Mouse (Mus musculus) midbrain, embryonic 10.5 days (tissue): Measurements from ENCODE around the gene Gm5934. TPM values are rescaled to one million over a fixed set of nuclear protein-coding genes. Genes with fewer than 3 reads are reported as not detected.
"Not testable (repeated sequence)": the region's sequence is repeated elsewhere in the genome, so short reads cannot be mapped to it uniquely, and the experiment has no call there.

Experiments
- DNase-seq: peaks from one replicate; pipeline ENCODE4 v3.0.0-alpha.2; 2017; ENCODE audit warnings: low spot score
- H3K27ac ChIP-seq: fragments of 300-500 bp; sonication (generic); replicated peaks from 2 replicates; pipeline ENCODE4 v1.5.1; 2016; ENCODE audit warnings: mild to moderate bottlenecking
- H3K27me3 ChIP-seq: fragments of 300-500 bp; sonication (generic); 2 replicates; pipeline ENCODE4 v1.6.1; 2016; ENCODE audit warnings: low read depth, mild to moderate bottlenecking; ENCODE audit not compliant: poor library complexity, severe bottlenecking
- H3K36me3 ChIP-seq: fragments of 300-500 bp; sonication (generic); 2 replicates; pipeline ENCODE4 v1.6.1; 2016; ENCODE audit warnings: mild to moderate bottlenecking, moderate library complexity
- H3K4me1 ChIP-seq: fragments of 300-500 bp; sonication (generic); 2 replicates; pipeline ENCODE4 v1.6.1; 2016
- H3K4me3 ChIP-seq: fragments of 300-500 bp; sonication (generic); 2 replicates; pipeline ENCODE4 v1.5.1; 2016; ENCODE audit warnings: mild to moderate bottlenecking, moderate library complexity
- H3K9me3 ChIP-seq: fragments of 300-500 bp; sonication (generic); replicated peaks from 2 replicates; pipeline ENCODE4 v1.6.1; 2016; ENCODE audit warnings: mild to moderate bottlenecking
- WGBS: fragments of 180-500 bp; shearing (Covaris S2); methylation state at CpG from one replicate; pipeline ENCODE4 v1.1.7; 2016; 5-methylcytosine and 5-hydroxymethylcytosine counted together
- polyA plus RNA-seq: library from polyadenylated mRNA; unstranded; fragments of >200 nt; fragmentation: Nextera tagmentation; extraction: Ambion mirVana; gene quantifications from 2 replicates; pipeline ENCODE4 v1.2.1, GENCODE M21; 2016

Gene Gm5934
- not detected in 2 replicates for polyA plus RNA-seq

DNA sequence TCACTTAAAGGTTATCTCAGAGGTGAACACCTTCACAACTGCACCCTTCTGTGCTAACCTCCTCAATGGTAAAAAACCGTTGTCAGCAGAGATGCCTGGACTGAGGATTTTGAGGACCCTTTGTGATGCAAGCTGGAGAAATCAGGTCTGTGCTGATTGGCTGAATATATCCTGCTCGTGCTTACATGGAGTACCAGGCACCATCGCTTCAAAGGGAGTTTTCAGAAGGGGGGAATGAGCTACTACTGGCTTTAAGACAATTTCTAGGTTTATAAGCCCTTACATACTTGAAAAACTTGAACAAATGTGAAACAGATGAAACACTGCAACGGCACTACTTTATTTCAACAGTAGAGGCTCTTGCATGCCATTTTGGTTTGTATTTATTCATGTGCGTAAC, at the start of gene Gm5934:
Gene Gm5934, minus strand, starts transcription at position 101 of the 400 bp plus-strand sequence.
- not testable (repeated sequence) for H3K27ac ChIP-seq, H3K36me3 ChIP-seq, H3K4me3 ChIP-seq, H3K4me1 ChIP-seq, H3K9me3 ChIP-seq, H3K27me3 ChIP-seq, DNase-seq
- 90% methylated on average over 5 of the region's 5 CpGs for WGBS

Other genes starting within 250 kb of the Gm5934 start
- gene Gm4297, start 74.1 kb upstream of the Gm5934 start, polyA plus RNA-seq, result not detected in 2 replicates